25 mouse cellular contexts compared by ENCODE assay signal in genomic region chr10:111748482-111748881, GRCm38 (mm10).
DNase-seq lines count a peak whose midpoint lies in the region; ATAC-seq lines count a peak whose summit lies in the region.
"Had no signal": no experiment of that assay in that cellular context is flagged by ENCODE, and none has a peak within 500 bp of the region (broad histone marks: within the 10 kb centered on the region; RNA-seq: fewer than 3 reads in every experiment).

No protein-coding gene starts in this region.

- H3K4me3 ChIP-seq in hindbrain, embryonic 14.5 days (replicated peaks; ENCODE audit: low read length) = no peak overlapping the region
- no peak overlapping the region for H3K4me3 ChIP-seq in hindbrain, embryonic 10.5 days
- H3K4me3 ChIP-seq: hindbrain, embryonic 13.5 days; limb, embryonic 15.5 days; lung, embryonic 15.5 days had no signal

- H3K4me2 ChIP-seq in hindbrain, embryonic 14.5 days (replicated peaks) = no peak overlapping the region
- H3K4me2 ChIP-seq: hindbrain, embryonic 13.5 days; limb, embryonic 15.5 days; lung, embryonic 15.5 days had no signal

- no peak overlapping the region for H3K9ac ChIP-seq in hindbrain, embryonic 14.5 days
- H3K9ac ChIP-seq: hindbrain, embryonic 13.5 days; limb, embryonic 15.5 days; liver, embryonic 14.5 days; lung, embryonic 15.5 days had no signal

- no peaks in the 10 kb centered on the region for H3K9me3 ChIP-seq in hindbrain, embryonic 14.5 days (ENCODE audit: control insufficient read depth, low read length)
- no peaks in the 10 kb centered on the region for H3K9me3 ChIP-seq in hindbrain, embryonic 10.5 days
- H3K9me3 ChIP-seq: G1E; hindbrain, embryonic 13.5 days; limb, embryonic 15.5 days; lung, embryonic 15.5 days had no signal

- no peak for DNase-seq in hindbrain, embryonic 14.5 days (ENCODE audit: low spot score)
- DNase-seq in hindbrain, embryonic 10.5 days (ENCODE audit: low spot score) = no peak
- DNase-seq in NIH3T3 (ENCODE audit: low read depth) = peak; percentile 61
- peak; percentile 45 for DNase-seq in embryo, embryonic 11 days
- DNase-seq in hindlimb bud, embryonic 11.5 days (ENCODE audit: extremely low spot score, low read depth, low spot score) = peak; percentile 14
- no peak for DNase-seq in right cerebral cortex, postnatal 10 days (ENCODE audit: low spot score in 2 of 2)
- no peak for DNase-seq in right cerebral cortex, postnatal 4 days
- DNase-seq: adrenal gland, postnatal 10 days; B cell, adult 2 months; cerebellum, adult 9-10 months; gastrocnemius, postnatal 10 days; kidney, adult 2 months; layer of hippocampus, adult 9-11 months; lung, postnatal 4 days; retina, postnatal 1 day; thymus, postnatal 25 days had no signal

- no peaks in the 10 kb centered on the region for H3K36me3 ChIP-seq in hindbrain, embryonic 14.5 days (replicated peaks; ENCODE audit: control insufficient read depth, insufficient read depth)
- H3K36me3 ChIP-seq in hindbrain, embryonic 10.5 days = no peaks in the 10 kb centered on the region
- H3K36me3 ChIP-seq: G1E; hindbrain, embryonic 13.5 days; limb, embryonic 15.5 days; lung, embryonic 15.5 days had no signal

- ATAC-seq in hindbrain, embryonic 14.5 days (ENCODE audit: low FRiP score) = 0 out of 2 replicates have a peak, but pooled peaks have one; percentile 51
- ATAC-seq: activated CD4-positive, CD25-positive, alpha-beta regulatory T cell, adult 4 months; midbrain, embryonic 16.5 days had no signal

- 39% methylated on average over 3 of the region's 3 CpGs for WGBS in hindbrain, embryonic 14.5 days
- 53% methylated on average over 3 of the region's 3 CpGs for WGBS in hindbrain, embryonic 10.5 days

- H3K27ac ChIP-seq in hindbrain, embryonic 14.5 days = no peak overlapping the region
- H3K27ac ChIP-seq in hindbrain, embryonic 10.5 days = no peak overlapping the region
- H3K27ac ChIP-seq: kidney, postnatal 0 days; limb, embryonic 15.5 days; liver, embryonic 14.5 days; lung, embryonic 15.5 days had no signal

- H3K27me3 ChIP-seq in hindbrain, embryonic 14.5 days (ENCODE audit: control insufficient read depth, insufficient read depth, low read length) = no peaks in the 10 kb centered on the region
- H3K27me3 ChIP-seq in hindbrain, embryonic 10.5 days (ENCODE audit: insufficient read depth, poor library complexity, severe bottlenecking) = no peaks in the 10 kb centered on the region
- H3K27me3 ChIP-seq: CH12.LX; hindbrain, embryonic 13.5 days; limb, embryonic 15.5 days; lung, embryonic 15.5 days had no signal

- 0 out of 2 replicates have a peak, but pooled peaks cover 9% of the 10 kb centered on the region for H3K4me1 ChIP-seq in hindbrain, embryonic 14.5 days (replicated peaks; ENCODE audit: control insufficient read depth, insufficient read depth, low read length)
- peaks cover 22% of the 10 kb centered on the region for H3K4me1 ChIP-seq in hindbrain, embryonic 10.5 days (replicated peaks)
- H3K4me1 ChIP-seq: limb, embryonic 15.5 days had no signal

Comparison
In these comparisons a context has a peak if more than half of its experiments do, and no peak if none do; other contexts are left out.
1. DNase-seq: peak in NIH3T3 (single experiment), embryo, embryonic 11 days (single experiment) and hindlimb bud, embryonic 11.5 days (single experiment); none in hindbrain, embryonic 14.5 days (single experiment), hindbrain, embryonic 10.5 days (single experiment), right cerebral cortex, postnatal 10 days (0 of 2) and right cerebral cortex, postnatal 4 days (single experiment).